Comparison of ENCODE assay signal across 22 mouse cellular contexts in genomic region chr13:101744053-101744452, GRCm38 (mm10). TPM values are rescaled to one million over a fixed set of nuclear protein-coding genes. Genes with fewer than 3 reads are reported as not detected.
DNase-seq lines count a peak whose midpoint lies in the region; ATAC-seq lines count a peak whose summit lies in the region.
"Had no signal": no experiment of that assay in that cellular context is flagged by ENCODE, and none has a peak within 500 bp of the region (broad histone marks: within the 10 kb centered on the region; RNA-seq: fewer than 3 reads in every experiment).

No protein-coding gene starts in this region.

- ATAC-seq in lung, embryonic 16.5 days (ENCODE audit: low read depth) = no peak
- no peak for ATAC-seq in stomach, embryonic 15.5 days (ENCODE audit: insufficient read depth, low FRiP score, low read depth)
- ATAC-seq in megakaryocyte progenitor cell, adult 5-6 weeks (replicated peaks; ENCODE audit: poor library complexity) = no peak
- ATAC-seq: forebrain, embryonic 14.5 days; hindbrain, postnatal 0 days had no signal

- 0 out of 2 replicates have a peak overlapping the region, but pooled peaks have one; percentile 75 for H3K27ac ChIP-seq in lung, embryonic 16.5 days (ENCODE audit: low read length)
- H3K27ac ChIP-seq in stomach, embryonic 15.5 days = peak overlapping the region; percentile 77; the same call in 1 of the 2 replicates
- H3K27ac ChIP-seq: embryonic facial prominence, embryonic 15.5 days; forebrain, embryonic 10.5 days; hindbrain, embryonic 13.5 days; hindbrain, postnatal 0 days had no signal

- H3K9me3 ChIP-seq in lung, embryonic 16.5 days (ENCODE audit: control insufficient read depth, low read length) = no peaks in the 10 kb centered on the region
- H3K9me3 ChIP-seq in stomach, embryonic 15.5 days = no peaks in the 10 kb centered on the region
- H3K9me3 ChIP-seq: embryonic facial prominence, embryonic 15.5 days; forebrain, embryonic 10.5 days; heart, embryonic 13.5 days; hindbrain, embryonic 13.5 days had no signal

- no peak overlapping the region for H3K4me3 ChIP-seq in lung, embryonic 16.5 days (ENCODE audit: low read length)
- no peak overlapping the region for H3K4me3 ChIP-seq in stomach, embryonic 15.5 days (replicated peaks)
- H3K4me3 ChIP-seq: embryonic facial prominence, embryonic 15.5 days; erythroblast, embryonic 14.5 days; forebrain, embryonic 10.5 days; gastrocnemius, adult 2 months; heart, embryonic 13.5 days; hindbrain, embryonic 13.5 days had no signal

- H3K9ac ChIP-seq in lung, embryonic 16.5 days (ENCODE audit: low read length) = no peak overlapping the region
- H3K9ac ChIP-seq in stomach, embryonic 15.5 days = no peak overlapping the region
- H3K9ac ChIP-seq: embryonic facial prominence, embryonic 15.5 days; heart, embryonic 13.5 days; hindbrain, embryonic 13.5 days had no signal

- H3K36me3 ChIP-seq in lung, embryonic 16.5 days (ENCODE audit: control insufficient read depth, insufficient read depth, low read length) = no peaks in the 10 kb centered on the region
- H3K36me3 ChIP-seq in stomach, embryonic 15.5 days = no peaks in the 10 kb centered on the region
- H3K36me3 ChIP-seq: embryonic facial prominence, embryonic 15.5 days; forebrain, embryonic 10.5 days; heart, embryonic 13.5 days; hindbrain, embryonic 13.5 days had no signal

- no peak overlapping the region for H3K4me2 ChIP-seq in lung, embryonic 16.5 days (ENCODE audit: low read depth, low read length)
- no peak overlapping the region for H3K4me2 ChIP-seq in stomach, embryonic 15.5 days
- H3K4me2 ChIP-seq: embryonic facial prominence, embryonic 15.5 days; heart, embryonic 13.5 days; hindbrain, embryonic 13.5 days had no signal

- no peaks in the 10 kb centered on the region for H3K27me3 ChIP-seq in lung, embryonic 16.5 days (ENCODE audit: control insufficient read depth, insufficient read depth, low read depth, low read length)
- no peaks in the 10 kb centered on the region for H3K27me3 ChIP-seq in stomach, embryonic 15.5 days (replicated peaks)
- H3K27me3 ChIP-seq: embryonic facial prominence, embryonic 15.5 days; heart, embryonic 13.5 days; hindbrain, embryonic 13.5 days had no signal

- intact Hi-C loops in heart, postnatal 14 days (cut with DNase I) = no loop called here

- DNase-seq in heart, adult 11 months = peak; percentile 49
- DNase-seq in heart, postnatal 14 days = no peak
- DNase-seq in lung, postnatal 36 days = no peak
- no peak for DNase-seq in kidney, adult 11 months
- DNase-seq: adrenal gland, adult 8-10 months; cerebellum, adult 11 months; cerebellum, adult 8-10 months; cerebellum, postnatal 14 days; embryo, embryonic 11 days; gastrocnemius, adult 2 months; gastrocnemius, postnatal 25 days; heart, postnatal 4 days had no signal

- 65% methylated on average over 2 of the region's 2 CpGs for WGBS in lung, embryonic 16.5 days
- 60% methylated on average over 2 of the region's 2 CpGs for WGBS in stomach, embryonic 15.5 days

- peaks cover 65% of the 10 kb centered on the region for H3K4me1 ChIP-seq in lung, embryonic 16.5 days (replicated peaks; ENCODE audit: control insufficient read depth, insufficient read depth, low read length)
- peaks cover 33% of the 10 kb centered on the region for H3K4me1 ChIP-seq in stomach, embryonic 15.5 days

RNA-seq across cellular contexts. Expression of gene Pik3r1, which starts 24.0 kb away (rescaled TPM):
- total RNA-seq in heart, postnatal 14 days (2021) = 100 to 1,000 TPM in 1 of 2 experiments, 10 to 100 TPM in 1; 99.1 to 106 TPM
- 28.5 and 31.1 TPM in 2 replicates for polyA plus RNA-seq in lung, embryonic 16.5 days (2015; fragmentation: Nextera tagmentation; extraction: Ambion mirVana)
- 49.6 and 55.0 TPM in 2 replicates for polyA plus RNA-seq in stomach, embryonic 15.5 days (2015; fragmentation: Nextera tagmentation; extraction: Ambion mirVana)
- 88.5 and 90.8 TPM in 2 replicates for total RNA-seq in megakaryocyte progenitor cell, adult 5-6 weeks (2015)
- 84.9 and 106 TPM in 2 replicates for total RNA-seq in megakaryocyte progenitor cell, adult 5-6 weeks (2017)
